Mouse (Mus musculus) liver, postnatal 0 days (tissue): ENCODE data around the gene Lrrc8c. TPM values are rescaled to one million over a fixed set of nuclear protein-coding genes. Genes with fewer than 3 reads are reported as not detected.

ENCODE experiments used
- ATAC-seq: fragments of 200-750 bp; cut with Nextera tagmentation; 2 replicates; pipeline ENCODE4 v1.8.0; 2017; ENCODE audit warnings: mild to moderate bottlenecking, moderate library complexity
- DNase-seq: peaks from one replicate; pipeline ENCODE4 v3.0.0-alpha.2; 2016
- H3K27ac ChIP-seq: fragments of 300-500 bp; sonication (generic); 2 replicates; pipeline ENCODE4 v1.5.1; 2014; ENCODE audit warnings: antibody characterized with exemption, moderate library complexity, mild to moderate bottlenecking, low read depth
- H3K27me3 ChIP-seq: fragments of 300-500 bp; sonication (generic); 2 replicates; pipeline ENCODE4 v1.6.1; 2014; ENCODE audit warnings: low read length, control low read depth, mixed read lengths; ENCODE audit not compliant: insufficient read depth
- H3K36me3 ChIP-seq: fragments of 300-500 bp; sonication (generic); replicated peaks from 2 replicates; pipeline ENCODE4 v1.6.1; 2014; ENCODE audit warnings: mild to moderate bottlenecking, control low read depth, low read length, moderate library complexity, mixed read lengths; ENCODE audit not compliant: insufficient read depth
- H3K4me1 ChIP-seq: fragments of 300-500 bp; sonication (generic); 2 replicates; pipeline ENCODE4 v1.6.1; 2014; ENCODE audit warnings: antibody characterized with exemption, mild to moderate bottlenecking, control low read depth; ENCODE audit not compliant: insufficient read depth
- H3K4me2 ChIP-seq: fragments of 300-500 bp; sonication (generic); 2 replicates; pipeline ENCODE4 v1.6.1; 2014; ENCODE audit warnings: low read depth, mild to moderate bottlenecking, low read length, moderate library complexity, mixed read lengths
- H3K4me3 ChIP-seq: fragments of 300-500 bp; sonication (generic); 2 replicates; pipeline ENCODE4 v1.5.1; 2014; ENCODE audit warnings: low read depth, low read length
- H3K9ac ChIP-seq: fragments of 300-500 bp; sonication (generic); replicated peaks from 2 replicates; pipeline ENCODE4 v1.6.1; 2014; ENCODE audit warnings: mild to moderate bottlenecking, moderate library complexity
- H3K9me3 ChIP-seq: fragments of 300-500 bp; sonication (generic); 2 replicates; pipeline ENCODE4 v1.6.1; 2016; ENCODE audit warnings: mild to moderate bottlenecking, control low read depth, low read length, mixed read lengths
- CTCF ChIP-seq: sonication (generic); IDR thresholded peaks from 2 replicates; pipeline ENCODE4 v1.5.1; 2016; ENCODE audit warnings: antibody characterized with exemption, low read depth
- EP300 ChIP-seq: IDR thresholded peaks from 2 replicates; pipeline ENCODE4 v1.6.1; 2016; ENCODE audit warnings: antibody characterized with exemption, low read depth, mild to moderate bottlenecking
- WGBS: fragments of 180-500 bp; shearing (Covaris S2); extraction: QIAGEN DNeasy Blood & Tissue Kit; methylation state at CpG from one replicate; pipeline ENCODE4 v1.1.7; 2014; ENCODE audit not compliant: insufficient replicate concordance; 5-methylcytosine and 5-hydroxymethylcytosine counted together
- polyA plus RNA-seq: library from polyadenylated mRNA; unstranded; fragments of >200 nt; fragmentation: Nextera tagmentation; extraction: Ambion mirVana; gene quantifications from 2 replicates; pipeline ENCODE4 v1.2.1, GENCODE M21; 2015

Lrrc8c gene
- polyA plus RNA-seq, 1 experiment from 2014 or later: 9.8 TPM

- ATAC-seq: no peak
- no peak overlapping the region for H3K4me3 ChIP-seq
- no peaks in the 10 kb centered on the region; the same call in 1 of the 2 replicates for H3K36me3 ChIP-seq
These were observed 18.0 kb downstream of the Lrrc8c start for GRCm38 (mm10) chr5:105537101-105537723.

GRCm38 (mm10) chr5:105541051-105541450 is 21.9 kb downstream of the Lrrc8c start:
- Histone ChIP-seq H3K27me3 (no peaks in the 10 kb centered on the region), H3K4me2 (no peak overlapping the region), H3K9me3 (no peaks in the 10 kb centered on the region), H3K27ac (no peak overlapping the region), H3K36me3 (no peaks in the 10 kb centered on the region; the same call in 1 of the 2 replicates), H3K4me1 (peaks cover 5% of the 10 kb centered on the region; the same call in 1 of the 2 replicates), H3K9ac (no peak overlapping the region), H3K4me3 (no peak overlapping the region)
- 77% methylated on average over 7 of the region's 7 CpGs for WGBS
- ATAC-seq (no peak), DNase-seq (no peak)
- TF ChIP-seq CTCF: no peak
- no peak for TF ChIP-seq EP300

More at GRCm38 (mm10) chr5:105537101-105537723, 18.0 kb downstream of the Lrrc8c start:
- H3K27me3 ChIP-seq: no peaks in the 10 kb centered on the region
- peaks cover 5% of the 10 kb centered on the region; the same call in 1 of the 2 replicates for H3K4me1 ChIP-seq
- 78% methylated on average over 11 of the region's 11 CpGs for WGBS
- H3K27ac ChIP-seq: no peak overlapping the region
- no peak for DNase-seq
- TF ChIP-seq CTCF (no peak), EP300 (no peak)
- no peak overlapping the region for H3K4me2 ChIP-seq
- H3K9ac ChIP-seq: no peak overlapping the region
- no peaks in the 10 kb centered on the region for H3K9me3 ChIP-seq

DNA sequence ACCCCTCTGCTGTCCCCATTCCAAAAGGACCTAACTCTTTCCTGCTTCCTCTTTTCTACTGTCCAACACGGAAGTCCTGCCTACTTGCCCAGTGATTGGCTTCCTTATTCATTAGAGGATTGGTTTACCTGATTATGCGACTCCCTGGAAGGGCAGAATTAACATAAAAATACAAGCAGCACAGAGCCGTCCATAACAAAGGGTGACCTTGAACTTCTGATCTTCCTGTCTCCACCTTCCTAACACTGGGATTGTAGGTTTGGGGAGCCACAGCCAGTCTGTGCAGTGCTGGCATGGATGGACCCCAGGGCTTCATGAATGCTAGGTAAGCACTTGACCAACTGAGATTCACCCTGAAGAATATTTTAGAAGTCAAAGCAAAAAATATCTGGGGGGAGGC is 25.9 kb downstream of the Lrrc8c start:
- H3K4me3 ChIP-seq: no peak overlapping the region
- no peak overlapping the region for H3K27ac ChIP-seq
- no peak for ATAC-seq
- no peak for DNase-seq
- no peak overlapping the region for H3K4me2 ChIP-seq
- H3K27me3 ChIP-seq: no peaks in the 10 kb centered on the region
- H3K4me1 ChIP-seq: no peaks in the 10 kb centered on the region
- H3K36me3 ChIP-seq: no peaks in the 10 kb centered on the region; the same call in 1 of the 2 replicates
- 56% methylated on average over 3 of the region's 3 CpGs for WGBS
- no peaks in the 10 kb centered on the region for H3K9me3 ChIP-seq
- TF ChIP-seq CTCF: no peak
- TF ChIP-seq EP300: no peak
- no peak overlapping the region for H3K9ac ChIP-seq

DNA sequence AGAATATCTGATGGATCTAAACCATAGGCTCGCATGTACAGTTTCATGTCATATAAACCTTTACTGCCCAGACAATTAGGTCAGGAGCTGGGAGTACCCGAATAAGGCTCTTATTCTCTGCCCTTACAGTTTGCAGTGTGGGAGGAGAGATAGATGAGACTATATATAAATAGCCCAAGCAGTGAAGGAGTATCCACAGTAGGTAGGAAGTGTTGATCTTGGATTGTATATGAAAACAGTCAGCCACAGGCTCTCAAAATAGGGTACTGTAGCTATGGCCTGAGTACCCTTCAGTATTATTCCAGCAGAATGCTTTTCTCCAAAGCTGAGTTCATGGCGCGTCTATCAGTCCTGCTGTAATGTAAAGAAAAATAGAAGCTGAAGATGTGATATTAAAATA is 27.9 kb downstream of the Lrrc8c start:
- no peak overlapping the region for H3K27ac ChIP-seq
- no peak overlapping the region for H3K9ac ChIP-seq
- H3K9me3 ChIP-seq: no peaks in the 10 kb centered on the region
- ATAC-seq: no peak
- TF ChIP-seq CTCF: no peak
- no peak for TF ChIP-seq EP300
- no peaks in the 10 kb centered on the region for H3K36me3 ChIP-seq
- H3K4me2 ChIP-seq: no peak overlapping the region
- no peak overlapping the region for H3K4me3 ChIP-seq
- 87% methylated on average over 4 of the region's 4 CpGs for whole genome bisulfite sequencing
- no peak for DNase-seq
- H3K27me3 ChIP-seq: no peaks in the 10 kb centered on the region
- H3K4me1 ChIP-seq: no peaks in the 10 kb centered on the region

- WGBS: 21% methylated on average over 1 of the region's 1 CpGs
- Histone ChIP-seq H3K4me1 (no peaks in the 10 kb centered on the region), H3K36me3 (no peaks in the 10 kb centered on the region), H3K9me3 (no peaks in the 10 kb centered on the region), H3K9ac (no peak overlapping the region), H3K27ac (no peak overlapping the region), H3K4me3 (no peak overlapping the region), H3K27me3 (no peaks in the 10 kb centered on the region), H3K4me2 (no peak overlapping the region)
- DNase-seq (no peak), ATAC-seq (0 out of 2 replicates have a peak, but pooled peaks have one; percentile 13)
- TF ChIP-seq EP300: peak; percentile 70
- no peak for TF ChIP-seq CTCF
These were observed 32.6 kb downstream of the Lrrc8c start for GRCm38 (mm10) chr5:105551808-105552207.

- TF ChIP-seq CTCF (no peak), EP300 (no peak)
- no peak for ATAC-seq
- H3K27me3 ChIP-seq: no peaks in the 10 kb centered on the region
- no peaks in the 10 kb centered on the region for H3K9me3 ChIP-seq
- no peaks in the 10 kb centered on the region for H3K4me1 ChIP-seq
- no peak overlapping the region for H3K27ac ChIP-seq
- 75% methylated on average over 6 of the region's 6 CpGs for WGBS
- no peaks in the 10 kb centered on the region for H3K36me3 ChIP-seq
- no peak for DNase-seq
- no peak overlapping the region for H3K4me2 ChIP-seq
- H3K9ac ChIP-seq: no peak overlapping the region
- no peak overlapping the region for H3K4me3 ChIP-seq
These were observed 37.1 kb downstream of the Lrrc8c start for GRCm38 (mm10) chr5:105556291-105556690.
